Mouse (Mus musculus): Measurements from ENCODE around the gene Zbtb24. TPM values are rescaled to one million over a fixed set of nuclear protein-coding genes. Genes with fewer than 3 reads are reported as not detected.
"Not testable (repeated sequence)": the region's sequence is repeated elsewhere in the genome, so short reads cannot be mapped to it uniquely, and the experiment has no call there.

Zbtb24 gene
- polyA plus RNA-seq, 1 experiment from 2014 or later, result 17.3 TPM

GRCm38 (mm10) chr10:41485778-41486177 lies 35.6 kb downstream of the Zbtb24 start:
- no peak for ATAC-seq (ENCODE audit: insufficient read depth, low FRiP score, low read depth)
- Histone ChIP-seq H3K36me3 (peaks cover 45% of the 10 kb centered on the region), H3K27me3 (replicated peaks) (no peaks in the 10 kb centered on the region), H3K4me3 (replicated peaks) (no peak overlapping the region), H3K4me2 (no peak overlapping the region), H3K27ac (no peak overlapping the region), H3K4me1 (peaks cover 22% of the 10 kb centered on the region), H3K9ac (no peak overlapping the region), H3K9me3 (no peaks in the 10 kb centered on the region)
- 91% methylated on average over 16 of the region's 16 CpGs for WGBS

GRCm38 (mm10) chr10:41486506-41487170 lies 36.5 kb downstream of the Zbtb24 start:
- H3K27me3 ChIP-seq (replicated peaks), result no peaks in the 10 kb centered on the region
- no peak for ATAC-seq (ENCODE audit: insufficient read depth, low FRiP score, low read depth)

GRCm38 (mm10) chr10:41488877-41489276 lies 38.7 kb downstream of the Zbtb24 start:
- H3K4me3 ChIP-seq (replicated peaks), result peak overlapping the region; percentile 63
- peak overlapping the region; percentile 100 for H3K4me2 ChIP-seq
- H3K27ac ChIP-seq, result no peak overlapping the region
- H3K4me1 ChIP-seq, result peaks cover 22% of the 10 kb centered on the region
- H3K36me3 ChIP-seq, result peaks cover 36% of the 10 kb centered on the region
- H3K9ac ChIP-seq, result peak overlapping the region; percentile 57; the same call in 1 of the 2 replicates
- whole genome bisulfite sequencing, result 25% methylated on average over 7 of the region's 7 CpGs
- H3K27me3 ChIP-seq (replicated peaks), result no peaks in the 10 kb centered on the region
- no peaks in the 10 kb centered on the region for H3K9me3 ChIP-seq
- no peak for ATAC-seq (ENCODE audit: insufficient read depth, low FRiP score, low read depth)

More at GRCm38 (mm10) chr10:41486506-41487170, 36.5 kb downstream of the Zbtb24 start:
- no peak overlapping the region for H3K4me2 ChIP-seq
- peaks cover 45% of the 10 kb centered on the region for H3K36me3 ChIP-seq
- WGBS, result 74% methylated on average over 14 of the region's 14 CpGs
- H3K9me3 ChIP-seq, result no peaks in the 10 kb centered on the region
- H3K4me1 ChIP-seq, result peaks cover 22% of the 10 kb centered on the region
- H3K9ac ChIP-seq, result no peak overlapping the region
- no peak overlapping the region for H3K4me3 ChIP-seq (replicated peaks)
- H3K27ac ChIP-seq, result no peak overlapping the region

- Histone ChIP-seq H3K4me3 (replicated peaks) (peak overlapping the region; percentile 63), H3K9me3 (no peaks in the 10 kb centered on the region), H3K27ac (peak overlapping the region; percentile 78; the same call in 1 of the 2 replicates), H3K27me3 (replicated peaks) (no peaks in the 10 kb centered on the region), H3K4me1 (peaks cover 22% of the 10 kb centered on the region), H3K4me2 (peak overlapping the region; percentile 100), H3K36me3 (peaks cover 32% of the 10 kb centered on the region), H3K9ac (peak overlapping the region; percentile 57; the same call in 1 of the 2 replicates)
- ATAC-seq (ENCODE audit: insufficient read depth, low FRiP score, low read depth), result 0 out of 2 replicates have a peak, but pooled peaks have one; percentile 2
- WGBS, result 30% methylated on average over 8 of the region's 8 CpGs
These were observed 39.1 kb downstream of the Zbtb24 start for GRCm38 (mm10) chr10:41489294-41489693.

GRCm38 (mm10) chr10:41489708-41490517 lies 39.7 kb downstream of the Zbtb24 start, which contains the start of the genes Smpd2 and Ppil6:
TSS of gene Smpd2 (minus strand) at chr10:41490369.
TSS of gene Ppil6 (plus strand) at chr10:41490439.
- Histone ChIP-seq H3K36me3 (peaks cover 29% of the 10 kb centered on the region), H3K27me3 (replicated peaks) (no peaks in the 10 kb centered on the region), H3K9me3 (no peaks in the 10 kb centered on the region), H3K27ac (peak within 1 kb of the TSS; percentile 78; the same call in 1 of the 2 replicates), H3K9ac (peak within 1 kb of the TSS; percentile 57), H3K4me1 (peaks cover 22% of the 10 kb centered on the region), H3K4me3 (replicated peaks) (peak within 1 kb of the TSS; percentile 63), H3K4me2 (peak within 1 kb of the TSS; percentile 100)
- ATAC-seq (ENCODE audit: insufficient read depth, low FRiP score, low read depth), result peak; percentile 90
- WGBS, result under 1% methylated on average over 50 of the region's 50 CpGs

- peak overlapping the region; percentile 100 for H3K4me2 ChIP-seq
- no peak overlapping the region for H3K27ac ChIP-seq
- no peaks in the 10 kb centered on the region for H3K27me3 ChIP-seq (replicated peaks)
- H3K4me1 ChIP-seq, result peaks cover 22% of the 10 kb centered on the region
- H3K9me3 ChIP-seq, result no peaks in the 10 kb centered on the region
- H3K36me3 ChIP-seq, result peaks cover 23% of the 10 kb centered on the region
- WGBS, result under 1% methylated on average over 29 of the region's 29 CpGs
- H3K4me3 ChIP-seq (replicated peaks), result peak overlapping the region; percentile 63
- peak overlapping the region; percentile 34; the same call in 1 of the 2 replicates for H3K9ac ChIP-seq
- no peak for ATAC-seq (ENCODE audit: insufficient read depth, low FRiP score, low read depth)
These were observed 40.3 kb downstream of the Zbtb24 start for GRCm38 (mm10) chr10:41490518-41490873.

- Histone ChIP-seq H3K27ac (no peak overlapping the region), H3K36me3 (peaks cover 18% of the 10 kb centered on the region; the same call in 1 of the 2 replicates), H3K9ac (no peak overlapping the region), H3K4me3 (replicated peaks) (no peak overlapping the region), H3K4me1 (peaks cover 22% of the 10 kb centered on the region), H3K4me2 (peak overlapping the region; percentile 100; the same call in 1 of the 2 replicates), H3K27me3 (replicated peaks) (no peaks in the 10 kb centered on the region), H3K9me3 (no peaks in the 10 kb centered on the region)
- WGBS, result 47% methylated on average over 4 of the region's 4 CpGs
- ATAC-seq (ENCODE audit: insufficient read depth, low FRiP score, low read depth), result no peak
These were observed 40.9 kb downstream of the Zbtb24 start for GRCm38 (mm10) chr10:41491111-41491510.

GRCm38 (mm10) chr10:41500941-41501340 lies 50.8 kb downstream of the Zbtb24 start:
- 67% methylated on average over 4 of the region's 4 CpGs for WGBS
- Histone ChIP-seq H3K27me3 (replicated peaks) (no peaks in the 10 kb centered on the region), H3K9ac (no peak overlapping the region), H3K9me3 (no peaks in the 10 kb centered on the region), H3K27ac (no peak overlapping the region), H3K4me2 (no peak overlapping the region), H3K4me3 (replicated peaks) (no peak overlapping the region), H3K36me3 (no peaks in the 10 kb centered on the region), H3K4me1 (no peaks in the 10 kb centered on the region)
- ATAC-seq (ENCODE audit: insufficient read depth, low FRiP score, low read depth), result no peak

- Histone ChIP-seq H3K4me1 (no peaks in the 10 kb centered on the region), H3K9me3 (no peaks in the 10 kb centered on the region), H3K27me3 (replicated peaks) (no peaks in the 10 kb centered on the region), H3K27ac (no peak overlapping the region), H3K4me3 (replicated peaks) (no peak overlapping the region), H3K4me2 (no peak overlapping the region), H3K9ac (no peak overlapping the region), H3K36me3 (no peaks in the 10 kb centered on the region)
- 88% methylated on average over 1 of the region's 1 CpGs for WGBS
- no peak for ATAC-seq (ENCODE audit: insufficient read depth, low FRiP score, low read depth)
These were observed 54.8 kb downstream of the Zbtb24 start for GRCm38 (mm10) chr10:41504996-41505395.

GRCm38 (mm10) chr10:41505446-41505845 lies 55.3 kb downstream of the Zbtb24 start:
- H3K27me3 ChIP-seq (replicated peaks); ATAC-seq (ENCODE audit: insufficient read depth, low FRiP score, low read depth); H3K4me2 ChIP-seq; H3K9me3 ChIP-seq; H3K27ac ChIP-seq; H3K9ac ChIP-seq; H3K4me3 ChIP-seq (replicated peaks); H3K4me1 ChIP-seq; H3K36me3 ChIP-seq: not testable (repeated sequence)
- 6% methylated on average over 3 of the region's 3 CpGs for WGBS

GRCm38 (mm10) chr10:41509160-41509559 lies 59.0 kb downstream of the Zbtb24 start:
- Histone ChIP-seq H3K4me3 (replicated peaks) (no peak overlapping the region), H3K27me3 (replicated peaks) (no peaks in the 10 kb centered on the region), H3K36me3 (no peaks in the 10 kb centered on the region), H3K4me2 (no peak overlapping the region), H3K9ac (no peak overlapping the region), H3K9me3 (no peaks in the 10 kb centered on the region), H3K27ac (no peak overlapping the region), H3K4me1 (no peaks in the 10 kb centered on the region)
- no peak for ATAC-seq (ENCODE audit: insufficient read depth, low FRiP score, low read depth)
- WGBS, result 33% methylated on average over 2 of the region's 2 CpGs

- no peaks in the 10 kb centered on the region for H3K4me1 ChIP-seq
- H3K36me3 ChIP-seq, result no peaks in the 10 kb centered on the region
- ATAC-seq (ENCODE audit: insufficient read depth, low FRiP score, low read depth), result no peak
- no peaks in the 10 kb centered on the region for H3K27me3 ChIP-seq (replicated peaks)
- no peaks in the 10 kb centered on the region for H3K9me3 ChIP-seq
- H3K9ac ChIP-seq, result no peak overlapping the region
- H3K4me3 ChIP-seq (replicated peaks), result no peak overlapping the region
- 74% methylated on average over 4 of the region's 4 CpGs for WGBS
- no peak overlapping the region for H3K27ac ChIP-seq
- no peak overlapping the region for H3K4me2 ChIP-seq
These were observed 64.1 kb downstream of the Zbtb24 start for GRCm38 (mm10) chr10:41514301-41514700.

All from stomach, embryonic 15.5 days (tissue).